Mouse (Mus musculus) thymus, postnatal 25 days (tissue): ENCODE results near the gene Pum1.

Experiments
- DNase-seq: peaks from one replicate; pipeline ENCODE4 v3.0.0; 2022

Gene Pum1

DNA sequence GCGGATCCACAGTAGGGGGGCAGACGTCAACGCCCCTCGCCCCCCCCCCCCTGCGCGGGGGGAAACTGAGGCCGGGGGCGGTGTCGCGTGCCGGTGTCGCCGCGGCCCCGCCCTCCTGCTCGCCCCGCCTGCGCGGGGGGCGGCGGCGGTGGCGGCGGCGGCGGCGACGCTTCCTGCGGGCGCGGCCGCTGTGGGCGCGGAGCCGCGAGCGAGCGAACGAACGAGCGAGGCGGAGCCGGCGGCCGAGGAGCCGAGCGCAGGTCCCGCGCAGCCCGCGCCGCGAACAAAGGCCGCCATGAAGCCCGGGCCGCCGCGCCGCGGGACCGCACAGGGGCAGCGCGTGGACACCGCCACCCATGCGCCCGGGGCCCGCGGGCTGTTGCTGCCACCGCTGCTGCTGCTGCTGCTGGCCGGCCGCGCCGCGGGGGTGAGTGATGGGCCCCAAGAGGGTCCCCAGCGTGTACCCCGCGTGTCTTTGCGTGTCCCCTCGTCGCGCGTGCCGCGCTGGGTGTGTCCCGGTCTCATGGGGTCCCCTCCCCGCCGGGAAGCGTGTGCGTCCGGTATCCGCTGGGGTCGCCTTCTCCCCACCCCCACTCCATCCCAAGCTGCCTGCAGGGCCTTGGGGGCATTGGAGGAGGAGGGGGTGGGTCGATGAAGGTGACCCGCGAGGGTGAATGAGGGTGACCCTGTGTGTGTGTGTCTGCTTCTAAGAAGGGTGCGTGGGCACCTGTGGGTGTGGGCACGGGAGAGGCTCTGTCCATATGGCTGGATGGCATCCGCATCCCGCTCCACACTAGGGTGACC is 129.5 kb downstream of the Pum1 start, which contains the start of gene Sdc3:
Gene Sdc3 (plus strand): TSS at position 162 of the 804 bp plus-strand sequence.
- DNase-seq, result peak; percentile 38

DNA sequence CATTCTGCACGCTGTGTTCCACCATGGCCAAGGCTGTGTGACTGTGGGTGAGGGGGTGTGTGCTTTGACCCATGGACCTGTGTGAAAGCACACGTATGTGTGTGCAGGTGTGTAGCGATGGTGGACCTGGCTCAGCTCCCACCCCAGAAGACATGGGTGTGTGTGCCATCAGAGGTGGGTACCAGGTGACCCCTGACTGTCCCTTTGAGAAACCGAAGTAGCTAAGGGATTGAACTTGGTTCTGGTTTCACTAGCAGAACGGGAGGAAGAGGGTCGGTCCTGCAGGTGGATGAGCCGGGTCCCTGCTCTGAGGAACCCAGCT is 130.0 kb downstream of the Pum1 start:
- no peak for DNase-seq

DNA sequence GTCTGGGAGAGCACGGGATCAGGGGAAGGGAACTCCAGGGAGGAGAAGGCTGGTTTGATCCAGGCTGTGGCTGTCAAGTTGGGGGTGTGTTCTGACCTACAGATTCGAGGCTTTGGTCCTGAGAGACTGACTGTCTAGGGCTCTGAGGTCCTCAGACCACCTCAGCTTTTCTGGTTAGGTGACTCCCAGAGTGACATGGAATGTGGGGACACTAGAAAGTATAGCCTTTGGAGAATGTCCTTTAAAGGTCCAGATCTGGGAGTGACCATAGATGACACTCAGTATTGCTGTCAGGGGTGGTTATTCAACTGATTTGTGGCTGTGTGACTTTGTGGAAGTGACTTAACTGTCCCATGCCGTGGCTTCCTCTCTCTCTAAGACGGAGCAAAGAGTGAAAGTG is 131.7 kb downstream of the Pum1 start:
- no peak for DNase-seq

- no peak for DNase-seq
Observed at GRCm38 (mm10) chr4:130795970-130796369, 132.8 kb downstream of the Pum1 start.

- DNase-seq, result no peak
Observed at GRCm38 (mm10) chr4:130797201-130798051, 134.3 kb downstream of the Pum1 start.

DNA sequence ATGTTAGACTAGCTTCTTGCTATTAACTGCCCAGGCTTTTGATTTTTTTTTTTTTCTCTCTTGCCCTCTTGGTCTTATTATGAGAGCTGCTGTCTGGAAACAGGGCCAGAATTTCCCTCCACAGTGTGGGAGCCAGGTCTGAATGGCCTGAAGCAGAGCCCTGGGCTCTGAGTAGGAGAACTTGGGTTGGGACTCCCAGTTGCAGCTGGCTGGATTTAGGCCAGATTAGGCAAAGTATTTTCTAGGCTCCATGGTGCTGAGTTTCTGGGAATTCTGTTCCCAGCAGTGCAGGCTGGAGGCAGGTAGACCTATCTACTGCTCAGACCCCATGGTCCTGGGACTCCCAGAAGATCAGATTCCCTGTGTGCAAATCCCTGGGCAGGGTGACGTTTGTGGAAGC is 135.3 kb downstream of the Pum1 start:
- DNase-seq, result no peak

DNA sequence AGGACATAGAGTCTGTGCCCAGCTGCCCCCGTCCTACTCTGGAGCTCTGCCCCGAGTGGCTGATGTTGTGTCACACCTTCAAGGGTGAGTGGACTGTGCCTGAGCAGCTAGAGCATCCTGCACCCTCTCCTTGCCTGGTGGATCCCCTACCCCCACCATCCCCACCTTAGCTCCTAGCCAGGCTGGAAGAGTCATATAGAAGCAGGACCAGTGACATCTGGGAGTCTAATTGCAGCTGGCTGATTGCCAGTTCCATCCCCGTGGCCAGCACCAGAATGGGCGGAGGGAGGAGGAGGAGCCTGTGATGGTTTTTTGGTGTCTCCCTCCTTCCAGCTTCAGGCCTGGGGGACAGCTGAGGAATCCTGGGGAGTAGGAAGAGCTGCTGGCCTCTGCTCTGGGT is 136.0 kb downstream of the Pum1 start:
- no peak for DNase-seq

GRCm38 (mm10) chr4:130799582-130799981 is 136.5 kb downstream of the Pum1 start:
- DNase-seq, result no peak

DNA sequence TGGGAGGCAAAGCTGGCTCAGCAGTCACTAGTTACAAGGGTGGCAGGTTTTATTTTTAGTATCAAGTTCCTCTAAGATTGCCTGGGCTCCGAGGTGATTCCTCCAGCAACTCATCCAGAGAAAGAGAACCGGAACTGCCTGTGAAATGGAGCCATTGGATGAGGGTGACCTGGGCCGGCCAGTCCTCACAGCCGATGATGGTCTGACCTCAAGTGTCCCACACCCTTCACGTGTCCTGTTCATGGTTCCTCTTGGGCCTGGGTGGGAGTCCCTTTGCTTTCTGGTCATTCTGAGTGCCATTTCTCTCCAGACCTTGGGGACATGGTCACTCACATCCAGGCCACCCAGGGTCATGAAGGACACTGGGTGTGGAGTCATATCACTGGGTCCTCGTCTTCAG is 137.0 kb downstream of the Pum1 start:
- DNase-seq, result no peak

GRCm38 (mm10) chr4:130801198-130801597 is 138.1 kb downstream of the Pum1 start:
- no peak for DNase-seq

GRCm38 (mm10) chr4:130801624-130802329 is 138.7 kb downstream of the Pum1 start:
- DNase-seq, result no peak

DNA sequence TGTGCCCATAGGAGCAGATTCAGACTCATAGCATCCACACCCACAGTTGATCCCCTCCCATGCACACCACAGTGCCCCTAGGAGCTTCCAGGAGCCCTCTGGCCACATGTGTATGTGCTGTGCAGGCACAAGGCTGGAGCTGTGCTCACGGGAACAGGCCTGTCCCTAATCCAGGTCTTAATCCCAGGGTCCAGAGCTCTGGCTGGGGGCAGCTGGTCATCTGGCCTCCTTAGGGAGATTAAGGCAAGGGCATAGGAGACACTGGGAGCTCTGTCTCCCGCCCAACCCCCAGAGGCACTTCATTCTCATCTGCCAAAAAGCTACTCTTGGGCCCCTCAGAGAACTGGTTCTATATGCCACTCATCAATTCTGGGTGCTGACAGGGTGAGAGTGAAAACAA is 140.5 kb downstream of the Pum1 start:
- DNase-seq, result no peak

DNA sequence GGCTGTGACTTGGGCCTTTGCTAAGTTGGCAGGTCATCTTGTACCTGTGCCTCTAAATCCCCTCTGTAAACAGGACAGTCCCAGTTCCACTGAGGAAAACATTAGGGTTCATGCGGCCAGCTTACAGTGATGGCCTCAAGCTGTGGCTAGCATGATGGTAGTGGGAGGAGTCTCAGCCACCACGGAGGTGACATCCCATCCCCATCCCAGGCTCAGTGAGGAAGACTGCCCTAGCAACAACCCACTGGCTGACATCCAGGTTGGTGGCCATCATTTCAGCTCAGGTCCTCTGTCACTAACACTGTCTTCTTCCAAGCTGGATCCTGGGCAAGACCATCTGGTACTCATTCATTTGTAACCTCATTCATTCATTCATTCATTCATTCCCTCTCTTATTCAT is 141.2 kb downstream of the Pum1 start:
- DNase-seq, result no peak

- DNase-seq, result no peak
Observed at GRCm38 (mm10) chr4:130804771-130805361, 141.7 kb downstream of the Pum1 start.

DNA sequence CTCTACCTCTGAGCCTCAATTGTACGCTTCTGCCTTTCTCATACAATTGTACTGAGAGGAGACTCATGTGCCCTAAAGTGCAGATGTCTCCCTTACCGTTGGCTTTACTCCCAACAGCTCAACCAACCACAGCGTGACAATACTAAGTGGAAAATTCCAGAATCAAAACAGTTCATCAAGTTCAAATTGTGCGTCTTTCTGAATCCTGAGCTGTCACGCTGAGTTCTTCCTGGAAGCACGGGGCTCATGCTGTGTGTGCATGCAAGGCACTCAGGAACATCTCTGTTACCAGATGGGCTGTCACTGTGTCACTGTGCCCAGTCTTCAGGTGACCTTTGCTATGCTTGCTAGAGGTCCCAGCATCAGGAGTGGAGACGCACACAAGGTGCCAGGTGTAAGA is 142.6 kb downstream of the Pum1 start:
- DNase-seq, result no peak

GRCm38 (mm10) chr4:130806746-130807145 is 143.6 kb downstream of the Pum1 start:
- no peak for DNase-seq

DNA sequence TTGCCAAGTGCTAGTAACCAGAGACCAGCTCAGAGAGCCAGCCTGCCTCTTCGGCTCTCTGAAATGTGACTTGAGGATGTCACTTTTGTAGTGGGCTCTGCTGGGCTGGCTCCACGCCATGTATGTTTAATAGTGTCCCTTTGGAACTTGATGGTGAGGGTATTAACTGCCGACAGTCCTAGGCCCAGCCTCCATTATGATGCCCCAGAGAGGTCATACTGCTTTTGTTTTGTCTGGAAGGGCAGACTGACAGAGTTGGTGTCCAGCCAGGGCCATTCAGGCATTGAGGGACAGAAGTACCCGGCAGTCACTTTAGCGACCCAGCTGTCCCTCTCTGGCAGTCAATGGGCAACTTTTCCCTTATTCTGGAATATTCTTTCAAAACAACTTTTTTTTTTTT is 146.7 kb downstream of the Pum1 start:
- DNase-seq, result no peak

DNA sequence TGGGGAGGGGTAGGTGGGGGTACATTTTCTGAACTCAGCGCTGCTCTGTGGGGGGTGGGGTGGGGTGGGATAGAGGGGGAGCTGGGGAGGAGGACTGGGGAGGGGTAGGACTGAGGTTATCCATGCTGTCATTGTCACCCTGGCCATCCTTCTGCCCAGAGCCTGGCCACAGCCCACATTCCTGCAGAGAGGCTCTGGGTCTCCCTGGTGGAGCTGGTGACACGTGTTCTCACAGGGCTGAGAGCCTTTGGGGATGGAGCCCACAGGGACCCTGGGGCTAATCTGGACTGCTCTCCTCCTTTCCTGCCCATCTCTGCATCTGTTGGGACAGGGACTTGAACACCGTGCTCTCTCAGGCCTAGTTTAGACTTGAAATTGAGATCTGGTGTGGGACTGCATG is 147.7 kb downstream of the Pum1 start:
- DNase-seq, result no peak

GRCm38 (mm10) chr4:130811385-130811784 is 148.3 kb downstream of the Pum1 start:
- no peak for DNase-seq

DNA sequence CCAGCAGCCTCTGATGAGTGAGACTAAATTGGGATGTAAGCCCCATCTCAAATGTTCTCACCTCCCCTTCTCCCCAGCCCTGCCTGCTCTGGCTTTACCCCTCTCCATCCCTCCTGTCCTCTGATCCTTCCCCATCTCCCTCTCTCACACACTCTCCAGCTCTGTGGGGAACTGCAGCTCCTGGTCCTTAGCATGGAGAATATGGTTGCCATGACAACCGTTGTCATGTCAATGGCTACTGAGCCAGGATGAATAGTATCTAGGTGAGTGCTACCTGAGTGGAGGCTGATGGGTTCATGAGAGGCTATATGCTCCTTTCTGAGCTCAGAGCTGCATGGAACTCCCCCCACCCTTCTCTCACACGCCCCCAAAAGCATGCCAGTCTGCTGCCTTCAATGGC is 150.8 kb downstream of the Pum1 start:
- no peak for DNase-seq

DNA sequence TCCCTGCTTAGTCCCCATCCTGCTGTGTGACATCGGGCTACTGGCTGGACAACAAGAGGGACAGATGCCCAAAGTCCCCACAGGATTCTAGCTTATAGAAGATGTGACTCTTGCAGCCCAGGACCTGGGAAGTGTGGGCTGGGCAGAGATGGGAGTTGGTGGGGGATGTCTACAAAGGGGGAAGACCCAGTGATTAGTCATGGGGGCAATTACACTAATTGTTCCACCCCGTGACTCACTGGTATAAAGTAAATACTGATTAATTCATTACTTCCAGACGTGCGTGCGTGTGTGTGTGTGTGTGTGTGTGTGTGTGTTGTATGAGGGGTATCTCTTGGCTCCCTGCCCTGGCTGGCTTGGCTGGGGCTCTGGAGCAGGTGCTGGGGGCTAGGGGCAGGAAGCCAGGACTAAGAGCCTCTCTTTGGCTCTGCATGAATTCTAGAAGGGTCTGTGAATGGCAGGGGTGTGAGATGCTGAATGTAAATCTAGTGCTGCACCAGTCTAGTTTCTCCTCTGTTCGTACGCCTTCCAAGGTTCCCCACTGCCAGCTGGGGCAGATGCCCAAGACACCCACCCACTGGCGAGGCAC is 151.7 kb downstream of the Pum1 start:
- DNase-seq, result no peak

GRCm38 (mm10) chr4:130815860-130816259 is 152.7 kb downstream of the Pum1 start:
- DNase-seq, result no peak

DNA sequence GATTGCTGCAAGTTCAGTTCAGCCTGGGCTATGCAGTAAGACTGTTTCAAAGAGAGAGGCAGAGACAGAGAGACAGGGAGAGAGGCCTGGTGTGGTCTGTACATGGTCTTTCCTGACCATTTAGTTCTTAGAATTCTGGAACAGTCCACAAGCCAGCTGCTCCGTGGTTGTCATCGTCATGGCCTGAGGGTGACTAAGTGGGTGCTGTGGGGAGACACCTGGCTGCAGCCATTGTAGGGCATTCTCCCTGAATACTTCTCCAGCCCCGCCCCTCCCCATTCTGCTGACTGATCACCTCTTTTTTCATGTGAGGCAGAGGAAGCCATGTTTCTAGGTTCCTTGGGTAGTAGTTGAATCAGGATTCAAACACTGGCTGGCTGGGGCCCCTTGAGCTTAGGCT is 156.7 kb downstream of the Pum1 start:
- DNase-seq, result no peak
